Mouse (Mus musculus): ENCODE data around the gene Pabpc6.

Pabpc6 gene

GRCm38 (mm10) chr17:9669283-9669905 lies at the start of gene Pabpc6:
Pabpc6 (minus strand) TSS chr17:9669717.
- no peak for DNase-seq (ENCODE audit: low spot score in 2 of 2)

- no peak for DNase-seq (ENCODE audit: low spot score in 2 of 2)
Measured at GRCm38 (mm10) chr17:9710910-9711309, 41.4 kb upstream of the Pabpc6 start.

- DNase-seq (ENCODE audit: low spot score in 2 of 2), result no peak
Measured at GRCm38 (mm10) chr17:9708888-9709287, 39.4 kb upstream of the Pabpc6 start.

GRCm38 (mm10) chr17:9707356-9707755 lies 37.8 kb upstream of the Pabpc6 start:
- DNase-seq (ENCODE audit: low spot score in 2 of 2), result no peak

DNA sequence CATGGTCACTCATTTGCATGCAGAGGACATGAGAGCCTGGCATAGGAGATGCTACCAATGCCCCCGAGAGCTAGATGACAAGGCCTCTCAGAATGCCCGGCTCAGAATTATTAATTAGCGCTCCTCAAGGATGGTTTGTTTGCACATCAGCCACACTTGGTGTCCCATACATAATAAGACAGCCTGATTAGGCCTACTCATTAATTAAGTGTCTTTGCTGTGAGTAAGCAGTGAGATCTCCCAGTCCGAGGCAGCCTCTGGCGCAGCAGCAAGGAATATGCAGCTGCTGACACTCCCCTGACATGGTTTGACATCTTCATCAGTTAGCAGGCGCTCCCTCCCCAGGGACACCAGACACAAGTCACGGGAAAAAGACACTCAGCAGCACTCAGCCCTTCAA lies 28.2 kb upstream of the Pabpc6 start:
- DNase-seq (ENCODE audit: low spot score in 2 of 2), result no peak

GRCm38 (mm10) chr17:9691251-9691650 lies 21.7 kb upstream of the Pabpc6 start:
- no peak for DNase-seq (ENCODE audit: low spot score in 2 of 2)

GRCm38 (mm10) chr17:9683539-9684155 lies 14.1 kb upstream of the Pabpc6 start:
- DNase-seq (ENCODE audit: low spot score in 2 of 2), result no peak

DNA sequence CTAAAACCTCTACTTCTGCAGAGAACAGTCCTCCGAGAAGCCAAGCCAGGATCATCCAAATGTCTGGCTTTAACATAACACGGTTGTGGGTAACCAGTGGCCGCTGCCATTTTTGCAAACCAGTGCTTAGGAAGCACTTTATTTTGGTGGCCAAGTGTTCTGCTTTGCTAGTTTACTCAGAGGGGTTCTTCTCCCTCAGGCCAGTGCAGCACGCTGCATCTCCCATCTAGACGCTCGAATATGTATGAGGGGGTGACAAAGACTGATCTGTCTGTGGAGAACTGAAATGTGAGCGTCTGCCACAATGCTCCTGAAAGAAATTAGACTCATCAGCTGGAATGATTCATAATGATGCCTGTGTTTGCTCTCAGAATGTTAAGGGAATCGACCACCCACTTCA lies 11.2 kb upstream of the Pabpc6 start:
- DNase-seq (ENCODE audit: low spot score in 2 of 2), result no peak

GRCm38 (mm10) chr17:9675175-9675789 lies 5.8 kb upstream of the Pabpc6 start:
- no peak for DNase-seq (ENCODE audit: low spot score in 2 of 2)

- DNase-seq (ENCODE audit: low spot score in 2 of 2), result no peak
Measured at GRCm38 (mm10) chr17:9667955-9668354, 1.6 kb downstream of the Pabpc6 start.

GRCm38 (mm10) chr17:9658651-9659050 lies 10.9 kb downstream of the Pabpc6 start:
- no peak for DNase-seq (ENCODE audit: low spot score in 2 of 2)

DNA sequence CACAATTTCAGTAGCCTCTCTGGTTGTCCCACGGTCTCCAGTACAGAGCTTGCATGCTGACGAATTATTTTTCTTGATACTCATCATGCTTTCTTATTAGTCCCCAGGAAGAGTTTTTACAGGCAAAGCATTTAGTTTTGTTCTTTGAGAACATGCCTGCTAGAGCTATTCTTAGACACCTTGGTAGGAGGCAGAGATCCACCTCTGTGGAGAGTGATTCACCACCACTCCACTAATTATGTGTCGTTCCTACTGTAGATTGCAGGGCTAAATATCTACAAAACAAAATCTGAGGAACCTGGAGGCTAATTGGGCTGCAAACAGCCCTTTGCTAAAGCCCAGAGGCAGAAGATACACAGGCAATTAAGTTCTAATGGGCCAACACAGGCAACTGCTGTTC lies 15.4 kb downstream of the Pabpc6 start:
- no peak for DNase-seq (ENCODE audit: low spot score in 2 of 2)

DNA sequence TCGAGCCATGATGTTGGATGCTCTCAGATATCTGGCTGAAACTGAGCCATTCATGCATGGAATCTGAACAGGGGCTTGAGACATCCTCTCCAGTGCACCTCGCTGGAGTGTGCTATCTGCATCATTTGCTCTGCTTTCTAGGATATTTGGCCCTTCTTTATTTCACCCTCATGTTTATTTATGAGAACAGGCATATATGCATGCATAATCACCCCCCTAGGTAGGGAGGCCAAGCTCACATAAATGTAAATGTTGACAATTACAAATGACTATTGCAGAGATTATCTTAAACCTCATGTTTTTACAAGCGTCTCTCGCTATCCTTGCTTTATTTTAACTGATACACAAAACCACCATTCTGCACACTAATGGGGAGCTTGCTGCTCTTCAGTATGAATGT lies 21.9 kb downstream of the Pabpc6 start:
- no peak for DNase-seq (ENCODE audit: low spot score in 2 of 2)

GRCm38 (mm10) chr17:9643657-9644180 lies 25.8 kb downstream of the Pabpc6 start:
- DNase-seq (ENCODE audit: low spot score in 2 of 2), result no peak

GRCm38 (mm10) chr17:9637011-9637410 lies 32.5 kb downstream of the Pabpc6 start:
- no peak for DNase-seq (ENCODE audit: low spot score in 2 of 2)

GRCm38 (mm10) chr17:9632579-9633252 lies 36.8 kb downstream of the Pabpc6 start:
- DNase-seq (ENCODE audit: low spot score in 2 of 2), result no peak

DNA sequence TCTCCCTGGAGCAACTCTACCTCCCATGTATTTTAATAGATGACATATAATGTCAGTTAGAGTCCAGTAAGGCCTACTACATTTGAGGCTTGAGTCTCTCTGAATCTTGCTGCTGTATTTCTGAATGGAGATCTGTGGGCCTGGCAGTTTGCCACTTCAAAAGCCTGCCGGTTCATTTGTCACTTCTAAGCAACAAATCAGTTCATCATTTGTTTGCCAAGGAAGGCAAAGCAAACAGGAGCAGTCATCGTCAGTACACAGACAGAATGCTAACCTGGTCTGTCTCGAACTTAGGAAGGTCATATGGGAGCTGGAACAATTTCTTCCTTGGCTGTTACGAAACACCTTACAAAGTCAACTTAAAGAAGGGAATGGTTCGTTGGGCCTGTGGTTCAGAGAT lies 37.4 kb downstream of the Pabpc6 start:
- no peak for DNase-seq (ENCODE audit: low spot score in 2 of 2)

GRCm38 (mm10) chr17:9631081-9631480 lies 38.4 kb downstream of the Pabpc6 start:
- DNase-seq (ENCODE audit: low spot score in 2 of 2), result no peak

GRCm38 (mm10) chr17:9627011-9627410 lies 42.5 kb downstream of the Pabpc6 start:
- DNase-seq (ENCODE audit: low spot score in 2 of 2), result no peak
